Mouse (Mus musculus) spleen, postnatal 36 days (tissue): ENCODE data around the gene Mafg.
"Not testable (repeated sequence)": the region's sequence is repeated elsewhere in the genome, so short reads cannot be mapped to it uniquely, and the experiment has no call there.

ENCODE experiments used
- DNase-seq, 2 experiments: peaks; one replicate each; pipeline ENCODE4 v3.0.0; 2022; ENCODE audit warnings: low spot score in 2 of 2, mixed read lengths in 1 of 2

The Mafg gene

GRCm38 (mm10) chr11:120598283-120598989 lies 35.0 kb downstream of the Mafg start, which contains the start of the genes Alyref and Anapc11:
TSS of gene Alyref (minus strand) at chr11:120598365.
TSS of gene Anapc11 (plus strand) at chr11:120598421.
- peak; percentile 94 for DNase-seq

- peak in 1 of 2 experiments; percentile 24 for DNase-seq
Measured at GRCm38 (mm10) chr11:120597240-120598235, 35.9 kb downstream of the Mafg start.

DNA sequence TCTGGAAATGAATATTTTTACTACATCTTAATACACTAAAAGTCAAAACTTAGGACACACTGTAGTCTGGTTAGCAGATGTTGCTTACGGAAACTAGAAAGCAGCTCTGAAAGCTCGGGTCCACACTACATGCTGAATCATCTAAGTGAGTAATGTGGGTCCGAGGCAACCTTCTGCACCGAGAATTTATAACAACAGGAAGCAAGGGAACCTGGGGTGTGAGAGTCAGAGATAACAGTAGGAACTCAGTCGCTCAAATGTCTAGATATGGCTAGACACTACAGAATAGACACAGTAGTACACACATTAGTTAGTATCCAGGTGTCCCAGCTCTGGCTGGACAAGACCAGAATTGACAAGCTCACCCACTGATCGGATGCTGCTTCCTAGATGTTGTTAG lies 44.9 kb downstream of the Mafg start:
- DNase-seq, result no peak

DNA sequence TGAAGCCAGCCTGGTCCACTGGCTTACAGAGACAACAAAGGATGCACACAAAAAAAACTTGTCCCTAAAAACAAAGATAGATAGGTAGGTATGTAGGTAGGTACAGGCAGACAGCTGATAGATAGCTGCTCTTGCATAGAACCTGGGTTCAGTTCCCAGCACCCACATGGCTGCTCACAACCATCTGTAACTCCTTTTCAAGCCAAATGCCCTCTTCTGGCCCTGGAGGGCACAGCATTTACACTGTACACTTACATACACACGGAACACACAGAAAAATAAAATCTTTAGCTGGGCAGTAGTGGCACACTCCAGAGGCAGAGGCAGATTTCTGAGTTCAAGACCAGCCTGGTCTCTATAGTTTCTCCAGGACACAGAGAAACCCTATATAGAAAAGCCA lies 49.5 kb downstream of the Mafg start:
- DNase-seq, result no peak

GRCm38 (mm10) chr11:120582982-120583293 lies 50.5 kb downstream of the Mafg start:
- DNase-seq, result not testable (repeated sequence)

GRCm38 (mm10) chr11:120582268-120582981 lies 51.0 kb downstream of the Mafg start:
- DNase-seq, result peak; percentile 37 to 54

GRCm38 (mm10) chr11:120581490-120582267 lies 51.7 kb downstream of the Mafg start, which contains the start of gene Arhgdia:
TSS of gene Arhgdia (minus strand) at chr11:120581624.
- peak; percentile 84 to 88 for DNase-seq

DNA sequence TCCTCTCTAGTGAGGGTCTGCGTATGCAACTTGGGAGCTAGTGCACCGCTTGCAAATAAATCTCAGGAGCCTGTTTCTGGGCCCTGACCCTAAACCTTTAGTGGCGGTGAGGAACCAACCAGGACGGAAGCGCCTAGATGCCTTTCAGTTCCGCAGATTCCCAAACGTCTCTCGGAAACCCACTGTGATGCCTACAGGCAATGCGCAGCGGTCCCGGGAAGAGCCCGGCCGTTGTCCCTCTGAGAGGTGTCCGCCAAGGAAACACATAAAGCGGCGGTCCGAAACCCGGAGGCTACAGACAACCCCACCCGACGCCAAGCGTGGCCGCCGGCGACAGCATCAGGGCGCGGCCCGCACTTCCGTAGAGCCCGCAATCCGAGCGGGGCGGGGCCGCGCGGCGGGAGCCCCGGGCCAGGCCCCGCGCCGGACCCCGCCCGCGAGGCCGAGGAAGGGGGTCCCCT lies 52.5 kb downstream of the Mafg start:
- DNase-seq, result peak; percentile 48

GRCm38 (mm10) chr11:120580190-120580589 lies 53.2 kb downstream of the Mafg start:
- DNase-seq, result peak; percentile 48 to 52

DNA sequence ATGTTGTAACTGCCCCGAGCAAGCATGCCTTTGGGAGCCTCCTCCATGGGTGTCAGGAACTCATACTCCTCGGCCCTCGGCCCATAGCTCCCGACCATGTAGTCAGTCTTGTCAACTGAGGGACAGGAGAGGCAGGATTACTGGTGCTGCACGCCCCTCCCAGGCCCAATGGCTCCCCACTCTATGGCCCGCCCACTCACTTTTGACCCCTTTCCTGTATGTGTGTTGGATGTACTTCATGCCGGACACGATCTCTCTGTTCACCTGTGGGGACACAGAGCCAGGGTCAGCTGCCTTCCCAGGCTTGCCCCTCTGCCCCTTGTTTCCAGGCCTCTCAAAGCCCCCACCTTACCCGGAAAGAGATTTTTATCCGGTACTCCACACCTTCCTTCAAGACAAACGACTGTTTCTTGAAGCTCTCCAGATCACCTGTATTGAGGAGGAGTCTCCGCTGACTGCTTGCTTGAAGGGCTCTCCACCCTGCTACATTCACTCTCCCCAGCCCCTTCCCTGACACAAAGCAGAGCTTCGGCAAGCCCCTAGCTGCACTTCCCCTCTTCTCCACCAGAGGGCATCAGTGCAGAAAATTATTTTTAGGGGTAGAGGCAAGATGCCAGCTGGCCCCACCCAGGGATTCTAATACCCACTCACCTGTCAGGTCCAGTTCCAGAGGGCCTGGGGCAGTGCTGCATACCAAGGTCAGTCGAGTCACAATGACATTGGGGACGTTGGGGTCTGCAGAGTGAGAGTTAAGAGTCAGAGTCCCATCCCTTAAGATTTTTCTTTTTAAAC lies 53.9 kb downstream of the Mafg start:
- DNase-seq, result peak; percentile 65 to 73

DNA sequence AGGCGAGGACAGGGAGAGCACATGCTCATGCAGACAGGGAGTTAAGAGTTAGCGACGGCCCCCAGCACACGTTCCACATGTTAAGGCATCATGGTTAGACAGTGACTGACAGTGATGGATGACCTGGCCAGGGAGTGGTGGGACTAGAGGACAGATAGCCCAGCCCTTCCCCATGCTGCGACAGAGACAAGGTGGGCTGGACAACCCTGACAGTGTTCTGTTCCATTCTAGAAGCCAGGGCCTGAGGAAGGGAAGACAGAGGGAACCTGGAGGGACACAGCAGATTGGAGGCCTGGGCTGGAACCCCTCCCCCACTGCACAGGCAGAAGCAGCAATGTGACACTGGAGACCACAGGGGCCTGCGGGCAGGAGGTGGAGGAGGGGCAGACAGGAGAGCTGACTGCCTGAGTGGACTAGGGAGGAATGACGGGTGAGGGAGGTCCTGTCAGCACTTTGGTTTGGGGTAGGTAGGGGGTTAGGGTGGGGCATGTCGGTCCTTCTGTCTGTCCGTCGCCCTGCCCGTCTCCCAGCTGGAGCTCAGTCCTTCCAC lies 54.6 kb downstream of the Mafg start:
- no peak for DNase-seq

GRCm38 (mm10) chr11:120578024-120578693 lies 55.2 kb downstream of the Mafg start:
- DNase-seq, result no peak

DNA sequence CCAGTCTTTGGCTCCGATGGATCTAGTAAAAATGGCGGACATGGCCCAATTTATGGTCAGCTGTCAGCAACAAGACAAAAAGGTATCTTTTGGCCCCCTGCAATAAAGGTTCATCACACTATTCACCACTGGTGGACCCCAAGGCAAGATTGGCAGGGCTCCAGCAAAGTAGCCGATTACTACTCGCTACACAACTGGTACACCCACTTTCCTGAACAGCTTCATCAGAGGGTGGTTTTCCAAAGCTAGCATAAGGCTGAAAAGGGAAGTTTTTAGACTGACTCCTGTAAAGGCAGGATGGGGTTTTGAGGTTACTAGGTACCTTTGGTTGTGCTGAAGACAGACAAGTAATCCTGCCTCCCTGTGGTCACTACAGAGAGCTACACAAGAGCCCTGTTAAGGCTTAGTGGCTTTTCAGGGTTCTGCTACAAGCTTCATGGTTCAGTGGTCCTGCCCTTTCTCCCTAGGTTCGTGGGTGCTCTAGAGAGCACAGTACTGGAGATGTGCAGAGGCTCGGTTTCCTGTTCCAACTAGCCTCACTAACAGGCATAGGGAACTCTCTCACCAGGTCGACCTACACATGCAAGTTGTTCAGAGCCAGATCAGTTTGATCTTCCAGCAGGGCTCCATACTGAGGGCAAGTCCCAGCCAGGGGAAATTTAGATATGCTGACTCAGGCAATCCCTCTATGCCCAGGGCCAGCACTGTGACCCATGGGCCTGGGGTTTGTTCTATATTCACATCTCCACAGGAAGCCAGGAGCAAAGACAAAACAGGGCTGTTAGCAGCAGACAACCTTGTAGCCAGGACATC lies 56.0 kb downstream of the Mafg start:
- peak; percentile 17 to 25 for DNase-seq

DNA sequence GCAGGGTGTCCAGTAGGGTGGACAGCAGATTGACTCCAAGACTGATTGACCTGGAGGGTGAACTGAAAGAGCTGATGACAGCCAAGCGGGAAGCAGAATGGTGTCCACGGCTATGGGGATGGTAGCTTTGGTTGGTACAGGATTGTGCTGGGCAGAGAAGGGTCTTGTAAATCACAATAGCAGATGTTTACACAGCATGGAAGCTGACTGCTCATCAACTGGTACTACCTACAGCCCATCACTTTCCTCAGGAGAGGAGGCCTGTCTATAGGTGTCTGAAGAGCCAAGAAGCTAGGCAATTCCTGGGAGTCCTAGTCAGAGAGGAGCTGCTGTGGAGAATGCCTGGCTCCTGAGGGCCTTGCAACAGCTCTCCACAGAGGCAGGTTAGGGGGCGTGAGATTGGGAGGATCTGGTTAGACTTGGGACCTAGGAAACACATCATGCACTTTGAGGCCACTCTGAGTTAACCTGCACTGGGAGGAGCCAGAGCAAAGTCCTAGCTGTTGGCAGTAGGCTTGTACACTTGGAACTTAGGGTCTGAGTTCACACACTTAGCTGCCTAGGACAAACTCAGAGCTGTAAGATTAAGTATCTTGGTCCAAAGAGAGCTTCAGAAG lies 56.9 kb downstream of the Mafg start:
- DNase-seq, result no peak

GRCm38 (mm10) chr11:120575940-120576339 lies 57.5 kb downstream of the Mafg start:
- no peak for DNase-seq
